Mouse (Mus musculus) brain, adult 10 weeks (tissue): Measurements from ENCODE around the gene St8sia4. TPM values are rescaled to one million over a fixed set of nuclear protein-coding genes. Genes with fewer than 3 reads are reported as not detected.

Experiments used
- polyA plus RNA-seq: library from polyadenylated mRNA; stranded (reverse); fragments of 350-450 nt; fragmentation: Illumina TruSeq; extraction: RNeasy Lipid Tissue Mini Kit (QIAGEN cat#74804); gene quantifications from one replicate; pipeline ENCODE4 v1.2.3, GENCODE M21; 2015; ENCODE audit warnings: low read depth, low replicate concordance

St8sia4 gene
- 10.2 TPM for polyA plus RNA-seq

DNA sequence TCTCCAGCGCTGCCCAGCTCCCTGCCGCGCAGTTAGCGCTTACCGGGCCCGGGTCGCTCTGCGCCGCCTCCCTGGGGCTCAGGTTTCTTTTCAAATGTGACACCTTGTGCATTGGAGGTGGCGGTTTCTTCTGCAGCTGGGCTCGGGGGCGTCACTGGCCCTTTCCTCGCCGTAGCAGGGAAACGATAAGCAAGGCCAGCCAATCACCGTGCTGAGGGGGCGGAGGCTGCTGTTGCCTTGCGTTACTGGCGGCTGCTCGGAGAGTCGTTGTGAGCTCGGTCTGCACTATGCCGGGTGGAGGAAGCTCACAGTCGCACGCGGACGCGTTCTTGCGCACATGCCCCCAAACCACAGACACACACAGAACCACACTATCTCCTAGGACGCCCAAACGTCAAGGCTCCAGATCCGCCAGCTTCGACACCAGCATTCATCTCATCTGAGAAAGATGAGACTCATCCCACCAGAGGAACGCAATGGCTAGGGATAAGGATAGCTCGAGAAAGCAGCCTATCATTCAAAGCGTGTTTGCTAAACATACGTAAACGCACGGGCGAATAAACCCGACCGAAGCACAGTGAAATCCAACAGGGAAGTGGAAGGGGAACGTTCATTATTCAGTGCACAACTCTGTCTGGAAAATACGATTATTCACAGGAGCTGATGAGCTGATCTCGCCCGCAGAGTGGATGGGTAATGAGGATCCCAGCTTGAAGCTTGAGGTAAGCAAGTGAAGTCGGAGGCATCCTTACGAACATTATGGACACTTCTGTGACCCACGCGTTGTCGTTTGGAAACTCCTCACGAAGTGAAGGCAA lies at the start of gene St8sia4:
TSS of gene St8sia4 (minus strand) at position 137 of the 818 bp plus-strand sequence.

